Comparison of ENCODE assay signal across 1 mouse cellular context in genomic region chr2:172354761-172355160, GRCm38 (mm10).
TF ChIP-seq lines count a peak whose summit lies in the region.

No protein-coding gene starts in this region.

TF ChIP-seq in CH12.LX, 34 proteins besides CTCF, POLR2A, EP300 and RAD21:
- peak; percentile 24; the same call in 1 of the 2 replicates for TF ChIP-seq POLR2AphosphoS2 (IDR thresholded peaks at IDR 0.05; ENCODE audit: low read depth, low read length)
- no peak for TF ChIP-seq JUND (conservative IDR thresholded peaks at IDR 0.05; ENCODE audit: low read depth, low read length)
- TF ChIP-seq ZNF384 (IDR thresholded peaks at IDR 0.05; ENCODE audit: low read depth, low read length), result no peak
